Mouse (Mus musculus): ENCODE measurements around the gene Pcnx3. TPM values are rescaled to one million over a fixed set of nuclear protein-coding genes. Genes with fewer than 3 reads are reported as not detected.
A peak's percentile ranks its signal among the peaks of the same experiment; 100 is the strongest.

Pcnx3 gene
- polyA plus RNA-seq, 1 experiment from 2014 or later, result 35.2 TPM

DNA sequence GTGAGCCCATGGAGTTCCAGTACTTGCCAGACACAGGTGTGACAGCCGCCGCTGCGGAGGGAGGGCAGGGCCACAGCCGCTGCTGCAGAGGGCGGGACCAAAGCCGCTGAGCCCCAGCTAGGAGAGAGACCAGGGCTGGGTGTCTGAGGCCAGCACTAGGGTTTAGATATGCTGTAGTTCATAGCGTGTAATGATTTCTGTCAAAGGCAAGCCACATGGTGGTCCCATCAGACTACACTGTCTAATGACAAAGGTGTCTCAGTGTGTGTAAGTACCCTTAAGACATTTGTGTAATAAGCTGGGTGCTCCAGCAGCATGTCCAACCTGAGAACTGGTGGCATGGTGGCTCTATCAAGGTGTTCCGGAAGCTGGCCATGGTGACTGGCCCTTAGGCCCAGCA is 47.1 kb downstream of the Pcnx3 start:
- no peaks in the 10 kb centered on the region for H3K9me3 ChIP-seq (ENCODE audit: low read depth, low read length)
- H3K4me1 ChIP-seq (ENCODE audit: insufficient read depth), result peaks cover 11% of the 10 kb centered on the region
- TF ChIP-seq CTCF (IDR thresholded peaks at IDR 0.05; ENCODE audit: low read depth), result no peak
- H3K36me3 ChIP-seq (ENCODE audit: insufficient read depth), result peaks cover 79% of the 10 kb centered on the region
- DNase-seq (no peak), ATAC-seq (ENCODE audit: insufficient read depth) (no peak)
- no peak overlapping the region for H3K9ac ChIP-seq
- no peak overlapping the region for H3K4me2 ChIP-seq
- H3K27ac ChIP-seq (ENCODE audit: low read depth), result no peak overlapping the region
- WGBS, result 83% methylated on average over 8 of the region's 8 CpGs
- H3K4me3 ChIP-seq (ENCODE audit: low read depth, low read length), result no peak overlapping the region
- no peaks in the 10 kb centered on the region for H3K27me3 ChIP-seq (ENCODE audit: insufficient read depth, low read length)

DNA sequence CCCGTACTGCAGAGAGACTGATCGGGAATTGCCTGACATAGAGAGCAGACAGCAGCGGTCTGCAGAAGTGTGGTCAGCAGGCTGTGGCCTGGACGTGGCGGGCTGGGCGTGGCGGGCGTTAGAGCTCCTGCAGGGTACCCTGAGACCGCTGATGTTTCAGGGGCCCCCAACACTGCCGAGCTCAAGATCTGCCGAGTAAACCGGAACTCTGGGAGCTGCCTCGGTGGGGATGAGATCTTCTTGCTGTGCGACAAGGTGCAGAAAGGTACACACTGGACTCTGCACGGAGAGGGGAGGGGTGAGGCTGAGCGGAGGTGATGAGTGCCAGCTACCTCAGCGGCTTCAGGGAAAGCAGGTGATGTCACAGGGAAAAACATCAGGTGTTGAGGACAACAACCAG is 47.7 kb downstream of the Pcnx3 start:
- Histone ChIP-seq H3K9me3 (ENCODE audit: low read depth, low read length) (no peaks in the 10 kb centered on the region), H3K27me3 (ENCODE audit: insufficient read depth, low read length) (no peaks in the 10 kb centered on the region), H3K36me3 (ENCODE audit: insufficient read depth) (peaks cover 73% of the 10 kb centered on the region), H3K4me2 (no peak overlapping the region), H3K4me3 (ENCODE audit: low read depth, low read length) (no peak overlapping the region), H3K4me1 (ENCODE audit: insufficient read depth) (peaks cover 12% of the 10 kb centered on the region), H3K9ac (no peak overlapping the region), H3K27ac (ENCODE audit: low read depth) (no peak overlapping the region)
- no peak for TF ChIP-seq CTCF (IDR thresholded peaks at IDR 0.05; ENCODE audit: low read depth)
- 82% methylated on average over 17 of the region's 17 CpGs for WGBS
- ATAC-seq (ENCODE audit: insufficient read depth) (no peak), DNase-seq (no peak)

DNA sequence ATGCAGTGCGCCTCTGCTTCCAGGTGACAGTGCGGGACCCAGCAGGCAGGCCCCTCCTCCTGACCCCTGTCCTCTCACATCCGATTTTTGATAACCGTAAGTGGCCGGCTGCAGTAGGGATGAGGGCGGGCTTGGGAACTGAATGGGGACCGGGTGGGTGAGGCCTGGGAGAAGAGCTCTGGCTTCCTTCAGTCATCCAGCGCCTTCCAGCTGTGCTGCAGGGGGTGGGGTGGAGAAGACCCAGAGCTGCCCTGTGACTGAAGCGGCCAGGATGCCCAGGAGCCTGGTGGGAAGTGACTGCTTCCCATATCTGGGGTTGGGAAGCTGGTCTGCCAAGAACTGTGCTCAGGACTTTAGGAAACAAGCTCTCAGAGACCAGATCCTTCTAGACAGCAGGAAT is 48.4 kb downstream of the Pcnx3 start:
- H3K36me3 ChIP-seq (ENCODE audit: insufficient read depth), result peaks cover 66% of the 10 kb centered on the region
- no peak overlapping the region for H3K27ac ChIP-seq (ENCODE audit: low read depth)
- no peaks in the 10 kb centered on the region for H3K9me3 ChIP-seq (ENCODE audit: low read depth, low read length)
- 40% methylated on average over 9 of the region's 9 CpGs for WGBS
- no peak for TF ChIP-seq CTCF (IDR thresholded peaks at IDR 0.05; ENCODE audit: low read depth)
- no peak for ATAC-seq (ENCODE audit: insufficient read depth)
- peaks cover 12% of the 10 kb centered on the region for H3K4me1 ChIP-seq (ENCODE audit: insufficient read depth)
- no peak overlapping the region for H3K4me3 ChIP-seq (ENCODE audit: low read depth, low read length)
- DNase-seq, result no peak
- no peaks in the 10 kb centered on the region for H3K27me3 ChIP-seq (ENCODE audit: insufficient read depth, low read length)
- no peak overlapping the region for H3K4me2 ChIP-seq
- no peak overlapping the region for H3K9ac ChIP-seq

GRCm38 (mm10) chr19:5638416-5639005 is 50.2 kb downstream of the Pcnx3 start:
- peak overlapping the region; percentile 78 for H3K4me3 ChIP-seq (ENCODE audit: low read depth, low read length)
- peak overlapping the region; percentile 89 for H3K9ac ChIP-seq
- peak overlapping the region; percentile 94 for H3K4me2 ChIP-seq
- DNase-seq (no peak), ATAC-seq (ENCODE audit: insufficient read depth) (no peak)
- 90% methylated on average over 18 of the region's 18 CpGs for WGBS
- no peaks in the 10 kb centered on the region for H3K9me3 ChIP-seq (ENCODE audit: low read depth, low read length)
- H3K27me3 ChIP-seq (ENCODE audit: insufficient read depth, low read length), result no peaks in the 10 kb centered on the region
- peaks cover 49% of the 10 kb centered on the region for H3K36me3 ChIP-seq (ENCODE audit: insufficient read depth)
- TF ChIP-seq CTCF (IDR thresholded peaks at IDR 0.05; ENCODE audit: low read depth), result no peak
- peak overlapping the region; percentile 58; the same call in 1 of the 2 replicates for H3K27ac ChIP-seq (ENCODE audit: low read depth)
- H3K4me1 ChIP-seq (ENCODE audit: insufficient read depth), result peaks cover 12% of the 10 kb centered on the region

DNA sequence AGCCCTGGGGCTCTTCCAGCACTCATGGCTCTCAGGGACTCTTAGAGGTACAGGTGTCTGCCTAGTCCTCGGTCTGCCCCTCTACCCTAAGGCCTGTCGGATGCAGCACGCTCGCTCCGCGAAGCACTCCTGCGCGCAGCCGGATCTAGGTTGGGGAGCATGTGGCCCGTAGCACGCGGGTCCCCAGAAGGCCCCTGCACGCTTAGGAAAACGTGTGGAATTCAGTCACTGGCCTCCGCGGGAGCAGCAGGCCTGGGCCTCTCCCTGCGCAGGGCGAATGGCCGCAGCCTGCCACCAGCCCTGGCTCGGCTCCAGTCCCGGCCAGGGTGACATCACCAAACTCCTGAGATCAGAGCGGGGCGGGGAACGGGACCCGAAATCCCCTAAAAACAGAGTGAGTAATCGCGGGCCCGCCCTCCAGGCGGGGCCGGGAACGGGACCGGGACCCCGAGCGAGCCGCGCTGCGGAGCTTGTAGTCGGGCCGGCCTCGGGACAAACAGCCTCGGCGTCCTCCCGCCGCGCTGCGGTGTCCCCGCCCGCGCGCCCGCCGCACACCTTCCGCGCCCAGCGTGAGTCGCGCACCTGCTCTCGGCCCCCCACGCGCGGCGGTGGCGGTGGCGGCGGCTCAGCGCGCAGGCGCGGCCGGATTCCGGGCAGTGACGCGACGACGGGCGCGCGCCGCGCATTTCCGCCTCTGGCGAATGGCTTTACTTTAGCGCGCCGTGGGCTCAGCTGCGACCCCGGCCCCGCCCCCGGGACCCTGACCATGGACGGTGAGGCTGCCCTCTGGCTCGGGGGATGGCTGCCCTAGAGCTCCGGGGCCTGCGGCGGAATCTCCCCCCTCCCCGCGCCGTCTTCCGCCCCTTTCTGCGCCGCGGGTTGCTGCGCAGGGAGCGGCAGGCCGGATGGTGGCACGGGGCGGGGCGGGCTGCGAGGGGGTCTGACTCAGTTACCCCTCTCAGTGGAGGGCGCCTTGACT is 51.4 kb downstream of the Pcnx3 start, which contains the start of gene Rela:
Gene Rela (plus strand): TSS at position 415 of the 979 bp plus-strand sequence.
- peak within 1 kb of the TSS; percentile 94 for H3K4me2 ChIP-seq
- peak; percentile 93 for DNase-seq
- peak; percentile 88 for ATAC-seq (ENCODE audit: insufficient read depth)
- peak within 1 kb of the TSS; percentile 95 for H3K27ac ChIP-seq (ENCODE audit: low read depth)
- peaks cover 39% of the 10 kb centered on the region for H3K36me3 ChIP-seq (ENCODE audit: insufficient read depth)
- peak within 1 kb of the TSS; percentile 89 for H3K9ac ChIP-seq
- H3K27me3 ChIP-seq (ENCODE audit: insufficient read depth, low read length), result no peaks in the 10 kb centered on the region
- under 1% methylated on average over 109 of the region's 109 CpGs for WGBS
- H3K9me3 ChIP-seq (ENCODE audit: low read depth, low read length), result no peaks in the 10 kb centered on the region
- H3K4me3 ChIP-seq (ENCODE audit: low read depth, low read length), result peak within 1 kb of the TSS; percentile 78
- TF ChIP-seq CTCF (IDR thresholded peaks at IDR 0.05; ENCODE audit: low read depth), result no peak
- peaks cover 12% of the 10 kb centered on the region for H3K4me1 ChIP-seq (ENCODE audit: insufficient read depth)

GRCm38 (mm10) chr19:5636571-5637041 is 52.1 kb downstream of the Pcnx3 start:
- H3K4me1 ChIP-seq (ENCODE audit: insufficient read depth), result peaks cover 12% of the 10 kb centered on the region
- peak overlapping the region; percentile 94 for H3K4me2 ChIP-seq
- no peak for TF ChIP-seq CTCF (IDR thresholded peaks at IDR 0.05; ENCODE audit: low read depth)
- peak overlapping the region; percentile 78 for H3K4me3 ChIP-seq (ENCODE audit: low read depth, low read length)
- no peak; the same call in 1 of the 2 replicates for ATAC-seq (ENCODE audit: insufficient read depth)
- H3K27ac ChIP-seq (ENCODE audit: low read depth), result peak overlapping the region; percentile 95
- H3K9ac ChIP-seq, result peak overlapping the region; percentile 89
- H3K27me3 ChIP-seq (ENCODE audit: insufficient read depth, low read length), result no peaks in the 10 kb centered on the region
- H3K36me3 ChIP-seq (ENCODE audit: insufficient read depth), result peaks cover 31% of the 10 kb centered on the region
- H3K9me3 ChIP-seq (ENCODE audit: low read depth, low read length), result no peaks in the 10 kb centered on the region
- peak; percentile 7 for DNase-seq
- WGBS, result 38% methylated on average over 12 of the region's 12 CpGs
